Mouse (Mus musculus): ENCODE results near the gene Bace2. TPM values are rescaled to one million over a fixed set of nuclear protein-coding genes. Genes with fewer than 3 reads are reported as not detected.

Bace2 gene
- polyA plus RNA-seq (2017; shearing (Covaris generic)) = not detected

GRCm38 (mm10) chr16:97356499-97357187 lies at the start of gene Bace2:
TSS of gene Bace2 (plus strand) at chr16:97356742.

DNA sequence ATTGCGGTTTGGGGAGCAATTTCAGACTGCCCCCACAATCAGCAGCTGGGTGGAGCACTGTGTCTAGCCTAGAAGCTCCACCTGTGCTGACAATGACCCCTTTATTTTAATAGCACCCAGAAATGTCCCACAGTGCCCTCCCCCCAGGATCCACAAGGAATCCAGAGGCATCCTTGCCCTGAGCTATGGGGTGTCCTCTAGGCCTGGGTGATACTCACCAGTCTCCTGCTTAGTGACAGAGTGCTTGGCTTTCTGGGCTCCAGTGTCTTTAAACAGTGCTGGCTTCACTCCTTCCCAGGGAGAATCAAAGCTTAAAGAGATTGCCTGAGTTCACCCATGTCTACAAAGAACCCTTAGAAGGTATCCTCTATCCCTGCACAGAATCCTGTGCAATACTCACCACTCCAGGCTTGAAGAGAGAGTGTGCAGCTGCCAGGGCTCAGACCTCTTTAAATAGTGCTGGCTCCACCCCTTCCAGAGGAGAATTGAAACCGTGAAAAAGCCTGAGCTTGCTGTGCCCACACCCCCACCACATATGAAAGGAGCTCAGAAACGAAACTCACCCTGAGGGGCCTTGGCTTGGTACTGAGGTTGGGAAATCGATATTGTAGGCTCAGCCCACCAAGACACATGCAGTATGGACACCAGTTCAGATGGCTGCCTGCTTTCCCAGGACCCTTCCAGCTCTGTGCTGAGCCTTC lies 106.1 kb downstream of the Bace2 start, which contains the start of gene Mx1:
TSS of gene Mx1 (minus strand) at position 427 of the 701 bp plus-strand sequence.

Other genes with a start within 250 kb of the Bace2 start
- 0.05 TPM for gene Dscam, start 186.0 kb upstream of the Bace2 start, polyA plus RNA-seq (2017; shearing (Covaris generic))
- 2.2 TPM for gene Mx1, start 106.2 kb downstream of the Bace2 start, polyA plus RNA-seq (2017; shearing (Covaris generic))
- 0.44 TPM for gene Fam3b, start 158.1 kb downstream of the Bace2 start, polyA plus RNA-seq (2017; shearing (Covaris generic))